Mouse (Mus musculus) small intestine, adult 2 months (tissue): ENCODE data around the gene BC048403.

Experiments used
- CTCF ChIP-seq: fragments of 200-500 bp; IDR thresholded peaks from 2 replicates; pipeline ENCODE4 v1.5.1; 2012; ENCODE audit warnings: low read depth, mild to moderate bottlenecking, control low read depth, inconsistent platforms, low read length, moderate library complexity, mixed read lengths; ENCODE audit not compliant: insufficient replicate concordance, insufficient read length; ENCODE audit errors: extremely low read depth
- POLR2A ChIP-seq: fragments of 200-500 bp; IDR thresholded peaks from 2 replicates; pipeline ENCODE4 v1.6.1; 2012; ENCODE audit warnings: low read depth, mild to moderate bottlenecking, control low read depth, inconsistent platforms, low read length, moderate library complexity

DNA sequence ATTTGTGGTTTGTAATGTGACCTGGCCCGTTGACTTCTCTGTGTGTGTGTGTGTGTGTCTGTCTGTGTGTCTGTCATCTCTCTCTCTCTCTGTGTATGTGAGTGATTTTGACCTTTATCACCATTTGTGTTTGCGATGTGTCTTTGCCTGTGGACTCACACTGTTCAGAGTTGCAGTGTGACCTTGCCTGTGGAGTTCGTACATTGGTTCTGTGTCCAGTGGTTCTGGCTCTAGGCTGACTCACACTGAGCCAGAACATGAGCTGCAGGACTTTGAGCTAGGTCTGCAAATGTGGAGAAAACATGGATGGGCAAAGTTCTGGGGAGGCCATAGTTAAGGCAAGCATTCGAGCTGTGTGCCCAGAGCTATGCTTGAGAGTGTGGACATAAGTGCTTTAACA, 34.1 kb downstream of the BC048403 start:
- TF ChIP-seq CTCF, result no peak
- no peak for TF ChIP-seq POLR2A
